Mouse (Mus musculus): ENCODE results near the gene Vti1a.

The Vti1a gene

DNA sequence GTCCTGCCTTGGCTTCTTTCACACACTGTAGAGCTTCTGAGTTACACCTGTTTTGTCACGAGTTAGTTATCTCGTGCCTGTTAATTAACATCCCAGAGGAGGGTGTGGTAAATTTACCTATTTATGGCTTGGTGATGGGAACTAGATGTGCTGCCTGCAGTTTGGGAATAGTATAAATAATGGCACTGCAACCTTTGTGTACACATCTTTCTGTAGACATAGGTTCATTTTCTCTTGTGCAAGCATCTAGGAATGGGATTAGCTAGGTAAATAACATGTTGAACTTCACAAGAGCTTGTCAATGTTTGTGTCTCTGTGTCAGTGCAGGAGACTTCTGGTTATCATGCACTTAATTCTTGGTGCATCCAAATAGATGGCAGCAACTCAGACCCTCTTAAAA is 204.1 kb downstream of the Vti1a start:
- no peak for DNase-seq (ENCODE audit: low read depth, low spot score)

DNA sequence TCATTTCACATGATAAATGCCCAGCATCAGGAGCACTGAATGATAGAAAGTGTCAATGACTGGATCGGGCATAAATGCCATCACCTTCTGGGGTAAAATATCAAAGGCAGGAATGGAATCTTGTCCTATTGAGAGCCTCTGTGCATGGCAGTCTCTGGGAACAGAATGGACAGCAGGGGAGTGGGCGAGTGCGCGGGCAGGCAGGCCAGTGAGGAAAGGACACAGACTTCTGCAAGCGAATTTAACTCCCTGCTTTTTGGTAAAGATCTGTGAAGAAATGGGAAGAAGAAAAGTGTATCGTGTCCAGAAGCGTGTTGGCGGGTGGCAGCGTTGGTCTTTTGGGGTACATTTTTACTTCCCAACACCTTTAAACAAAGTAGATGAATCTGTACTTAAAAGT is 207.2 kb downstream of the Vti1a start:
- DNase-seq (ENCODE audit: low read depth, low spot score): peak; percentile 76

GRCm38 (mm10) chr19:55524385-55524784 is 208.3 kb downstream of the Vti1a start:
- no peak for DNase-seq (ENCODE audit: low read depth, low spot score)

DNA sequence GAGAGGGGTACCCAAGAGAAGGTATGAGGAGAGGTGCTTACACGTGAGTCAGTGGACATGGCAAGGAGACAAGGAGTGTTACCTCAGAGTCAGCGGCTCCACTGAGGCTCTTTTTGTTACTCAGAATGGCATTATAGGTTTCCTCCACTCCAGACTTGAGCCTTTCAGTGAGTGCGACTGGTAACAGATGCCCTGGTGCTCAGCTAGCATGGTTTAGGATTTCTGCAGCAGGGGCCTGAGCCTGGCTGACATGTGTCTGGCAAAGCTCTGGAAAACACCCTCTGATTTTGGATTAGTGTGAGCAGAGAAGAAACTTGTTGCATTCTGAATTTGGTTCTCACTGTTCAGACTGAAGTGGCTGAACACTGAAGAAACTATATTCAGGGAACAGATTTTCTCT is 209.0 kb downstream of the Vti1a start:
- DNase-seq (ENCODE audit: low read depth, low spot score): peak; percentile 27

- no peak for DNase-seq (ENCODE audit: low read depth, low spot score)
Observed at GRCm38 (mm10) chr19:55526717-55527235, 210.7 kb downstream of the Vti1a start.

GRCm38 (mm10) chr19:55530041-55530440 is 213.9 kb downstream of the Vti1a start:
- no peak for DNase-seq (ENCODE audit: low read depth, low spot score)

- no peak for DNase-seq (ENCODE audit: low read depth, low spot score)
Observed at GRCm38 (mm10) chr19:55532681-55533080, 216.6 kb downstream of the Vti1a start.

- DNase-seq (ENCODE audit: low read depth, low spot score): no peak
Observed at GRCm38 (mm10) chr19:55536273-55536937, 220.3 kb downstream of the Vti1a start.

- DNase-seq (ENCODE audit: low read depth, low spot score): peak; percentile 48
Observed at GRCm38 (mm10) chr19:55537691-55538090, 221.6 kb downstream of the Vti1a start.

- DNase-seq (ENCODE audit: low read depth, low spot score): no peak
Observed at GRCm38 (mm10) chr19:55541641-55542040, 225.5 kb downstream of the Vti1a start.

DNA sequence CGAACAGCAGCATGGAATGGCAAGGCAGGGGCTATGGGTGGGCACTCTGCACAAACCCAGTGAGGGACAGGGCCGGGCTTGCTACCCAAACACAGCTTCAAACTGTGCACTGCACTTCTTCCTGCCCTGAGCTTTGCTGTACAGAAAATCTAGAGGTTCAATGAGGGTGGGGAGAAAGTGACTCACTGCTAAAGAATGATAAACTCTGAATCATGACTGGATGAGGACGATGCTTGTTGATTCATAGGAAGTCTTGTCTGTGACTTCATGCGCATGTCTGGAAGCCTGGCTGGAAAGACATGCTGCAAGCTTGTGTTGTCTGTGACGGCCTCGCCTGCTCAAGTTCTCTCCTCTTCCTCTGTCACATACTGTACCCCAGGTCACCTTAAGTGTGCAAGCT is 226.4 kb downstream of the Vti1a start:
- DNase-seq (ENCODE audit: low read depth, low spot score): peak; percentile 68

GRCm38 (mm10) chr19:55543188-55543587 is 227.1 kb downstream of the Vti1a start:
- DNase-seq (ENCODE audit: low read depth, low spot score): no peak

- peak; percentile 14 for DNase-seq (ENCODE audit: low read depth, low spot score)
Observed at GRCm38 (mm10) chr19:55544498-55544897, 228.4 kb downstream of the Vti1a start.

DNA sequence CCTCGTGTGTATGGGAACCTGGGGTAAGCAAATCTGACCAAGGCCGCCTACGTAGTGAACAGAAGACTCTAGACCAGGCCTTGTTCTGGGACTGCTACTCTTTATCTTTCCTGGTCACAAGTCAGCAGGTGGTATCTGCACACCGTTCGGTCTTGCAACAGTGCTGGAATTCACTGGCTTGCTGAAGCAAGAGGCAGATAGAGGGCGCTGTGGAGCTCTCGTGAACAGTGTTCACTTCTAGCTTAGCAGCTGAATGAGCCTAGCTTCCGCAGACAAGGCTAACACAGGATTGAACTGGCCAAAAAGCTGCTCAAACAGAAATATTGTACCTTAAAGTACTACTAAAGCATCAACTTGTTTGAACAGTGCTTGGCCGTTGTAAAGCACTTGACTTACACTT is 229.4 kb downstream of the Vti1a start:
- DNase-seq (ENCODE audit: low read depth, low spot score): peak; percentile 88

GRCm38 (mm10) chr19:55546009-55546528 is 230.0 kb downstream of the Vti1a start:
- no peak for DNase-seq (ENCODE audit: low read depth, low spot score)

- no peak for DNase-seq (ENCODE audit: low read depth, low spot score)
Observed at GRCm38 (mm10) chr19:55548206-55548605, 232.1 kb downstream of the Vti1a start.

- no peak for DNase-seq (ENCODE audit: low read depth, low spot score)
Observed at GRCm38 (mm10) chr19:55548656-55549055, 232.6 kb downstream of the Vti1a start.

- no peak for DNase-seq (ENCODE audit: low read depth, low spot score)
Observed at GRCm38 (mm10) chr19:55550176-55550575, 234.1 kb downstream of the Vti1a start.

- no peak for DNase-seq (ENCODE audit: low read depth, low spot score)
Observed at GRCm38 (mm10) chr19:55552339-55552738, 236.2 kb downstream of the Vti1a start.

GRCm38 (mm10) chr19:55552861-55553260 is 236.8 kb downstream of the Vti1a start:
- no peak for DNase-seq (ENCODE audit: low read depth, low spot score)

- DNase-seq (ENCODE audit: low read depth, low spot score): no peak
Observed at GRCm38 (mm10) chr19:55554295-55554694, 238.2 kb downstream of the Vti1a start.

- no peak for DNase-seq (ENCODE audit: low read depth, low spot score)
Observed at GRCm38 (mm10) chr19:55554703-55555102, 238.6 kb downstream of the Vti1a start.

Data from brain, adult 2 months (tissue).